ENCODE assay signal across 9 mouse cellular contexts in the genomic region with DNA sequence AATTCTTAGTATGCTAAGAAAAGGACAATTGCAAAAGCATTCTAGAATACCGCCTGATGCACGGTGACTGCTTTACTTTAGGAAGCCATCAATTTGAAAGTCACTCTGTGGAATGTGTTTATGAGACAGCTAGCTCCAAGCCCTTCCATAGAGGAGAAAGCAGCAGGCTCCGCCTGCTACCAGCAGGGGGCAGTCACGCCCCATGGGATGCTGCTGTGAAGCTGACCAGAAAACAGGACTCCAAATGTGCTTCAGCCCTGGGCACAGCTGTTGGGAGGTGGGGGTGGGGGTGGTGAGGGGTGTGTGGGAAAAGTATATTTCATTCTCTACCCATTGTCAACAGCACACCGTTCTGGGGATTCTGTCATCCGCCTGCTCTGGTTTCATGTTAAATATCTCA. TPM values are rescaled to one million over a fixed set of nuclear protein-coding genes. Genes with fewer than 3 reads are reported as not detected.
DNase-seq lines count a peak whose midpoint lies in the region; ATAC-seq lines count a peak whose summit lies in the region.
"Had no signal": no experiment of that assay in that cellular context is flagged by ENCODE, and none has a peak within 500 bp of the region (broad histone marks: within the 10 kb centered on the region; RNA-seq: fewer than 3 reads in every experiment).

No protein-coding gene starts in this region.

- H3K36me3 ChIP-seq in heart, embryonic 11.5 days (ENCODE audit: control insufficient read depth, insufficient read depth, low read length), result no peaks in the 10 kb centered on the region
- H3K36me3 ChIP-seq in intestine, embryonic 16.5 days (ENCODE audit: control insufficient read depth, insufficient read depth, low read length), result no peaks in the 10 kb centered on the region
- H3K36me3 ChIP-seq: midbrain, embryonic 12.5 days had no signal

- no peak overlapping the region for H3K9ac ChIP-seq in heart, embryonic 11.5 days (ENCODE audit: low read depth, low read length)
- no peak overlapping the region for H3K9ac ChIP-seq in intestine, embryonic 16.5 days (ENCODE audit: low read depth, low read length)
- H3K9ac ChIP-seq: midbrain, embryonic 12.5 days had no signal

- H3K9me3 ChIP-seq in heart, embryonic 11.5 days (replicated peaks; ENCODE audit: control insufficient read depth, low read length), result no peaks in the 10 kb centered on the region
- no peaks in the 10 kb centered on the region for H3K9me3 ChIP-seq in intestine, embryonic 16.5 days (ENCODE audit: control insufficient read depth, low read length)
- H3K9me3 ChIP-seq: midbrain, embryonic 12.5 days had no signal

- H3K4me1 ChIP-seq in heart, embryonic 11.5 days (ENCODE audit: control insufficient read depth, insufficient read depth, low read length), result peaks cover 7% of the 10 kb centered on the region
- peaks cover 11% of the 10 kb centered on the region for H3K4me1 ChIP-seq in intestine, embryonic 16.5 days (ENCODE audit: control insufficient read depth, insufficient read depth, low read length)

- WGBS in heart, embryonic 11.5 days (ENCODE audit: insufficient replicate concordance), result 19% methylated on average over 6 of the region's 6 CpGs
- WGBS in intestine, embryonic 16.5 days, result 9% methylated on average over 6 of the region's 6 CpGs

- H3K27ac ChIP-seq in heart, embryonic 11.5 days (ENCODE audit: low read depth, low read length), result no peak overlapping the region
- H3K27ac ChIP-seq in intestine, embryonic 16.5 days (ENCODE audit: low read length), result no peak overlapping the region
- H3K27ac ChIP-seq: midbrain, embryonic 12.5 days had no signal

- H3K4me2 ChIP-seq in heart, embryonic 11.5 days, result no peak overlapping the region
- no peak overlapping the region for H3K4me2 ChIP-seq in intestine, embryonic 16.5 days (ENCODE audit: low read depth, low read length)
- H3K4me2 ChIP-seq: midbrain, embryonic 12.5 days had no signal

- intact Hi-C loops in left cerebral cortex, postnatal 14 days (cut with DNase I), result loop anchor here (1.0 to 10.0 kb wide), 5 partner anchors 127 to 1194 kb away; no protein-coding TSS in a partner anchor

- no peak overlapping the region for H3K4me3 ChIP-seq in heart, embryonic 11.5 days (ENCODE audit: low read depth, low read length)
- no peak overlapping the region for H3K4me3 ChIP-seq in intestine, embryonic 16.5 days (ENCODE audit: low read length)
- H3K4me3 ChIP-seq: midbrain, embryonic 12.5 days had no signal

- peaks cover 30% of the 10 kb centered on the region for H3K27me3 ChIP-seq in heart, embryonic 11.5 days (ENCODE audit: control insufficient read depth, insufficient read depth, low read length)
- peaks cover 34% of the 10 kb centered on the region for H3K27me3 ChIP-seq in intestine, embryonic 16.5 days (replicated peaks; ENCODE audit: control insufficient read depth, insufficient read depth, low read length)

- DNase-seq in heart, adult 11 months, result peak; percentile 94
- DNase-seq in cerebellum, adult 9-10 months, result peak; percentile 48
- peak; percentile 77 to 82 for DNase-seq in frontal cortex, postnatal 36 days (ENCODE audit: low spot score in 2 of 2)
- DNase-seq in left cerebral cortex, postnatal 14 days (ENCODE audit: low spot score in 2 of 2), result peak; percentile 79 to 85
- peak; percentile 7 for DNase-seq in naive thymus-derived CD4-positive, alpha-beta T cell, adult 2 months (ENCODE audit: low read depth)
- DNase-seq in testis, postnatal 14 days (ENCODE audit: low spot score), result peak; percentile 46

- no peak for ATAC-seq in heart, embryonic 11.5 days (replicated peaks; ENCODE audit: insufficient number of reproducible peaks, low FRiP score, low TSS enrichment)
- ATAC-seq in intestine, embryonic 16.5 days, result peak; percentile 51; the same call in 1 of the 2 replicates

RNA-seq across cellular contexts. Expression of gene Igfbp3, which starts 3.4 kb away (rescaled TPM):
- polyA plus RNA-seq in heart, embryonic 11.5 days (2014; fragmentation: Nextera tagmentation; extraction: Ambion mirVana), result 20.9 and 22.2 TPM in 2 replicates
- polyA plus RNA-seq in intestine, embryonic 16.5 days (2015; fragmentation: Nextera tagmentation; extraction: Ambion mirVana), result 24.0 and 39.8 TPM in 2 replicates
- total RNA-seq in left cerebral cortex, postnatal 14 days (2021), result 10 to 100 TPM; 16.0 to 23.2 TPM

RNA-seq across cellular contexts. Expression of gene Igfbp1, which starts 12.8 kb away (rescaled TPM):
- polyA plus RNA-seq in heart, embryonic 11.5 days (2014; fragmentation: Nextera tagmentation; extraction: Ambion mirVana), result 0.27 TPM in 1 of 2 replicates, not detected in the other
- 3.3 and 6.4 TPM in 2 replicates for polyA plus RNA-seq in intestine, embryonic 16.5 days (2015; fragmentation: Nextera tagmentation; extraction: Ambion mirVana)
- under 1 TPM in 1 of 2 experiments, not detected in 1; 0.31 TPM for total RNA-seq in left cerebral cortex, postnatal 14 days (2021)

RNA-seq across cellular contexts. Expression of gene Gm11985, which starts 22.0 kb away (rescaled TPM):
- not detected in 2 replicates for polyA plus RNA-seq in heart, embryonic 11.5 days (2014; fragmentation: Nextera tagmentation; extraction: Ambion mirVana)
- polyA plus RNA-seq in intestine, embryonic 16.5 days (2015; fragmentation: Nextera tagmentation; extraction: Ambion mirVana), result not detected in 2 replicates
- not detected for total RNA-seq in left cerebral cortex, postnatal 14 days (2021)
- polyA plus RNA-seq: midbrain, embryonic 12.5 days had no signal

Comparison
In these comparisons a context has a peak if more than half of its experiments do, and no peak if none do; other contexts are left out.
1. DNase-seq: peak in every context shown above with its lines; median percentile 94 in heart, adult 11 months; 82 in left cerebral cortex, postnatal 14 days; 80 in frontal cortex, postnatal 36 days; 48 in cerebellum, adult 9-10 months; 46 in testis, postnatal 14 days; 7 in naive thymus-derived CD4-positive, alpha-beta T cell, adult 2 months.